Mouse (Mus musculus): ENCODE measurements around the gene Ppip5k2.

- TF ChIP-seq POLR2A (IDR thresholded peaks at IDR 0.05; ENCODE audit: control insufficient read depth, extremely low read depth, insufficient read depth, low read length, poor library complexity) (no peak), CTCF (IDR thresholded peaks at IDR 0.05; ENCODE audit: borderline replicate concordance, control insufficient read depth, extremely low read depth, insufficient read depth, low read length, poor library complexity) (no peak)
Observed at GRCm38 (mm10) chr1:97795936-97796335, 25.7 kb upstream of the Ppip5k2 start.
